Mouse (Mus musculus): ENCODE data around the gene Dnm3. TPM values are rescaled to one million over a fixed set of nuclear protein-coding genes. Genes with fewer than 3 reads are reported as not detected.

Dnm3 gene
- total RNA-seq, 2 experiments from 2014 or later: 3.4 to 5.9 TPM

GRCm38 (mm10) chr1:161957964-161958950 is 519.6 kb downstream of the Dnm3 start:
- DNase-seq (ENCODE audit: low spot score): no peak

GRCm38 (mm10) chr1:161955846-161956245 is 522.0 kb downstream of the Dnm3 start:
- DNase-seq (ENCODE audit: low spot score): no peak

- DNase-seq (ENCODE audit: low spot score): no peak
These were observed 525.2 kb downstream of the Dnm3 start for GRCm38 (mm10) chr1:161952599-161952998.

- no peak for DNase-seq (ENCODE audit: low spot score)
These were observed 526.6 kb downstream of the Dnm3 start for GRCm38 (mm10) chr1:161951009-161951779.

- no peak for DNase-seq (ENCODE audit: low spot score)
These were observed 535.8 kb downstream of the Dnm3 start for GRCm38 (mm10) chr1:161942082-161942481.

Small RNA genes lying within 50 kb of the gene (microRNA-seq; reads per million reads assigned to microRNA genes)
- 18.1 reads per million, percentile 34 among the genes with 10 or more reads in this experiment for gene Mir199a-2
- 2,454 reads per million, percentile 88 among the genes with 10 or more reads in this experiment for gene Mir214

Other genes starting within 250 kb of the Dnm3 start
- gene Mettl13, start 70.5 kb upstream of the Dnm3 start, total RNA-seq (2021): 1 to 10 TPM; 7.1 to 8.5 TPM
- gene Vamp4, start 92.5 kb upstream of the Dnm3 start, total RNA-seq (2021): 10 to 100 TPM; 16.8 to 20.9 TPM
- 10 to 100 TPM; 35.8 to 73.6 TPM for gene Myoc, start 161.1 kb upstream of the Dnm3 start, total RNA-seq (2021)
- not detected for gene Myocos, start 180.2 kb upstream of the Dnm3 start, total RNA-seq (2021)